ENCODE assay signal across 9 mouse cellular contexts in the genomic region with DNA sequence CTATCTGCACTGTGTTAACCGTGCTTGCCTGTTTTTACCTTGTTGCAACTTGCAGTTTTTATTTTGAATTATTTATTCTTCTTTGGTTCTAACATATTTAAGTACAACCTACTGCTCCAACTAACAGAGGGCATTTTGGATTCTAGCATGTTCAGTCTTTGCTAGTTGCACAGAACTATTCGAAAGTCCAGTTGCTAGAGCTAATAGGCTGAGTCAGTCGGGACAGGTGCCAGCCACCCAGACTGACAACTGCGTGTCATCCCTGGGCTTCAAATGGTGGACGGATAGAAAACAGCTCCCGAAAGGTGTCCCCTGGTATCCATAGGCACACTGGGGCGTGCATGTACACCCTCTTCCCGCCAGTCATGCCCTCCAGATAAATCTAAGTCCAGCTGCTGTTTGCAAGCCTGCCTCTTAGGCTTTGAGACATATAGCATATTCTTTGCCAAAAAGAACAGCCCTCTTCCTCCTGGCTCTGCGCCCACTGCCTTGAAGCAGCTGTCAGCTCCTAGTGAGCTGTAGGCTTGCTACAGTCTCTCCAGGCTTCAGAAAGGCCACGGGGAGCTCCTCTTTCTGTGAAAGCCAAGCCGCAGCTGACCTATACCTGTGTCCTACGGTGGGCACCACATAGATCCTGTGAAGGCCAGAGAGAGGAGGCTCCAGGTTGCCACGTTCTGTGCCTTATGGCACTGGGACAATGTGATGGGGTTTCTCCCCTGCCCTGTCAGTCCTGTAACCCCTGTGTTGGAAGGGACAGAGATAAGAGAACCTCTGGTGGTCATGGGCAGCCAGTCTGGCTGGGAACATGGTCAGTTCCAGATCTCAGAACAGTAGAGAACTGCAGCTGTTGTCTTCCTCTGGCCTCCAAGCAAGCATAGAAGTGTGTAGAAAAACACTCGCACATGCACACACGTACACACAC.
DNase-seq lines count a peak whose midpoint lies in the region; ATAC-seq and TF ChIP-seq lines count a peak whose summit lies in the region.
"Had no signal": no experiment of that assay in that cellular context is flagged by ENCODE, and none has a peak within 500 bp of the region (broad histone marks: within the 10 kb centered on the region; RNA-seq: fewer than 3 reads in every experiment).

No protein-coding gene starts in this region.

- H3K36me3 ChIP-seq in hindbrain, postnatal 0 days (ENCODE audit: insufficient read depth, low read length) = no peaks in the 10 kb centered on the region
- H3K36me3 ChIP-seq in hindbrain, embryonic 12.5 days = no peaks in the 10 kb centered on the region

- DNase-seq in hindbrain, postnatal 0 days (ENCODE audit: low spot score) = peak; percentile 78
- peak; percentile 71 for DNase-seq in adrenal gland, adult 2 months
- DNase-seq in frontal cortex, postnatal 36 days (ENCODE audit: low spot score in 2 of 2) = peak; percentile 72 to 81
- DNase-seq in left cerebral cortex, adult 18-20 months (ENCODE audit: low spot score in 2 of 2) = peak; percentile 69 to 72
- peak; percentile 59 to 66 for DNase-seq in right cerebral cortex, postnatal 36 days (ENCODE audit: low spot score in 2 of 2)
- DNase-seq in neural tube, embryonic 10.5 days (ENCODE audit: extremely low spot score, low spot score) = no peak

- H3K4me1 ChIP-seq in hindbrain, postnatal 0 days (ENCODE audit: insufficient read depth, low read length) = no peaks in the 10 kb centered on the region
- H3K4me1 ChIP-seq in hindbrain, embryonic 12.5 days = no peaks in the 10 kb centered on the region

- H3K9me3 ChIP-seq in hindbrain, postnatal 0 days (ENCODE audit: low read length) = no peaks in the 10 kb centered on the region
- no peaks in the 10 kb centered on the region for H3K9me3 ChIP-seq in hindbrain, embryonic 12.5 days (replicated peaks)

- H3K4me3 ChIP-seq in hindbrain, postnatal 0 days (ENCODE audit: low read length) = no peak overlapping the region
- H3K4me3 ChIP-seq in hindbrain, embryonic 12.5 days = no peak overlapping the region

- H3K9ac ChIP-seq in hindbrain, postnatal 0 days (replicated peaks; ENCODE audit: low read length) = no peak overlapping the region
- no peak overlapping the region for H3K9ac ChIP-seq in hindbrain, embryonic 12.5 days

- H3K27ac ChIP-seq in hindbrain, postnatal 0 days = no peak overlapping the region
- no peak overlapping the region for H3K27ac ChIP-seq in hindbrain, embryonic 12.5 days
- H3K27ac ChIP-seq: macrophage had no signal

- no peaks in the 10 kb centered on the region for H3K27me3 ChIP-seq in hindbrain, postnatal 0 days (ENCODE audit: insufficient read depth, low read length)
- H3K27me3 ChIP-seq in hindbrain, embryonic 12.5 days = no peaks in the 10 kb centered on the region

- ATAC-seq in hindbrain, postnatal 0 days = peak; percentile 62; the same call in 1 of the 2 replicates
- no peak for ATAC-seq in hindbrain, embryonic 12.5 days (ENCODE audit: low FRiP score)
- ATAC-seq in inflammation-experienced regulatory T-cells, adult 6 months = no peak

- no peak for TF ChIP-seq CTCF in hindbrain, postnatal 0 days (IDR thresholded peaks at IDR 0.05; ENCODE audit: low read depth)

- H3K4me2 ChIP-seq in hindbrain, postnatal 0 days (ENCODE audit: low read depth, low read length) = no peak overlapping the region
- no peak overlapping the region for H3K4me2 ChIP-seq in hindbrain, embryonic 12.5 days (replicated peaks)

- 55% methylated on average over 15 of the region's 15 CpGs for WGBS in hindbrain, postnatal 0 days
- 88% methylated on average over 15 of the region's 15 CpGs for WGBS in hindbrain, embryonic 12.5 days
